Mouse (Mus musculus) heart, embryonic 13.5 days (tissue): ENCODE results near the gene Akap13. TPM values are rescaled to one million over a fixed set of nuclear protein-coding genes. Genes with fewer than 3 reads are reported as not detected.

ENCODE experiments used
- ATAC-seq: fragments of 200-750 bp; cut with Nextera tagmentation; 2 replicates; pipeline ENCODE4 v1.8.0; 2017; ENCODE audit warnings: moderate TSS enrichment; ENCODE audit not compliant: insufficient number of reproducible peaks, low FRiP score, low TSS enrichment; ENCODE audit errors: extremely low read depth
- H3K27ac ChIP-seq: fragments of 300-500 bp; sonication (generic); replicated peaks from 2 replicates; pipeline ENCODE4 v1.5.1; 2015; ENCODE audit warnings: moderate library complexity, mild to moderate bottlenecking, inconsistent platforms
- H3K27me3 ChIP-seq: fragments of 300-500 bp; sonication (generic); replicated peaks from 2 replicates; pipeline ENCODE4 v1.6.1; 2015; ENCODE audit warnings: mild to moderate bottlenecking, inconsistent platforms
- H3K36me3 ChIP-seq: fragments of 300-500 bp; sonication (generic); 2 replicates; pipeline ENCODE4 v1.6.1; 2015; ENCODE audit warnings: mild to moderate bottlenecking, inconsistent platforms
- H3K4me1 ChIP-seq: fragments of 300-500 bp; sonication (generic); 2 replicates; pipeline ENCODE4 v1.6.1; 2015; ENCODE audit warnings: inconsistent platforms
- H3K4me2 ChIP-seq: fragments of 300-500 bp; sonication (generic); 2 replicates; pipeline ENCODE4 v1.6.1; 2015; ENCODE audit warnings: inconsistent platforms, mild to moderate bottlenecking, moderate library complexity
- H3K4me3 ChIP-seq: fragments of 300-500 bp; sonication (generic); 2 replicates; pipeline ENCODE4 v1.5.1; 2015; ENCODE audit warnings: moderate library complexity, mild to moderate bottlenecking, inconsistent platforms
- H3K9ac ChIP-seq: fragments of 300-500 bp; sonication (generic); 2 replicates; pipeline ENCODE4 v1.6.1; 2015; ENCODE audit warnings: inconsistent platforms, mild to moderate bottlenecking, moderate library complexity
- H3K9me3 ChIP-seq: fragments of 300-500 bp; sonication (generic); 2 replicates; pipeline ENCODE4 v1.6.1; 2016; ENCODE audit warnings: inconsistent platforms
- WGBS: fragments of 180-500 bp; shearing (Covaris S2); methylation state at CpG from one replicate; pipeline ENCODE4 v1.1.7; 2015; ENCODE audit warnings: mixed read lengths; 5-methylcytosine and 5-hydroxymethylcytosine counted together
- polyA plus RNA-seq: library from polyadenylated mRNA; unstranded; fragments of >200 nt; fragmentation: Nextera tagmentation; extraction: Ambion mirVana; gene quantifications from 2 replicates; pipeline ENCODE4 v1.2.1, GENCODE M21; 2015

The Akap13 gene
- polyA plus RNA-seq, 1 experiment from 2014 or later, result 41.8 TPM

DNA sequence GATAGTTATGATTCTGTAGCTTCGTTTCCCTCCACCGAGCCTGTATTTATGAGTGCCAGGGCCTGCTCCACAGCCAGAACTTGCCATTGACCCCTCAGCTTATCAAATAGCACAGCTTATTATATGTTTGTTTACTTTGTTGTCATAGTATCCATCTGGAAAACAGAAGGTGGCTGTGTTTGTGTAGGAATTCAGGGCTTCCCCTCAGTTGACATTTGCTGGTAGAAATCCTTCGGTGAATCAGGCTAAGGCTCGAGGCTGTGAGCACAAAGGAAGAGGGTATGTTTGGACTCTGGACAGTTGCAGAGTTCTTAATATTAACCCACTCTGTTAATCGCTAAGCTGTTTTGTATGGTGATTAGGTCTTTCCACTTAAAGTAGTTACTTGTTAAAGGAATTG is 43.3 kb downstream of the Akap13 start:
- Histone ChIP-seq H3K36me3 (peaks cover 7% of the 10 kb centered on the region; the same call in 1 of the 2 replicates), H3K4me3 (no peak overlapping the region), H3K4me2 (no peak overlapping the region), H3K4me1 (peaks cover 68% of the 10 kb centered on the region), H3K27me3 (no peaks in the 10 kb centered on the region), H3K9ac (0 out of 2 replicates have a peak overlapping the region, but pooled peaks have one; percentile 44), H3K27ac (peak overlapping the region; percentile 32; the same call in 1 of the 2 replicates), H3K9me3 (no peaks in the 10 kb centered on the region)
- ATAC-seq, result no peak
- WGBS, result 34% methylated on average over 5 of the region's 5 CpGs

GRCm38 (mm10) chr7:75499271-75499670 is 43.9 kb downstream of the Akap13 start:
- Histone ChIP-seq H3K4me1 (peaks cover 65% of the 10 kb centered on the region), H3K9me3 (no peaks in the 10 kb centered on the region), H3K27me3 (no peaks in the 10 kb centered on the region), H3K4me3 (no peak overlapping the region), H3K4me2 (no peak overlapping the region), H3K27ac (peak overlapping the region; percentile 54; the same call in 1 of the 2 replicates), H3K36me3 (peaks cover 7% of the 10 kb centered on the region; the same call in 1 of the 2 replicates), H3K9ac (no peak overlapping the region)
- 70% methylated on average over 7 of the region's 7 CpGs for WGBS
- ATAC-seq, result no peak

DNA sequence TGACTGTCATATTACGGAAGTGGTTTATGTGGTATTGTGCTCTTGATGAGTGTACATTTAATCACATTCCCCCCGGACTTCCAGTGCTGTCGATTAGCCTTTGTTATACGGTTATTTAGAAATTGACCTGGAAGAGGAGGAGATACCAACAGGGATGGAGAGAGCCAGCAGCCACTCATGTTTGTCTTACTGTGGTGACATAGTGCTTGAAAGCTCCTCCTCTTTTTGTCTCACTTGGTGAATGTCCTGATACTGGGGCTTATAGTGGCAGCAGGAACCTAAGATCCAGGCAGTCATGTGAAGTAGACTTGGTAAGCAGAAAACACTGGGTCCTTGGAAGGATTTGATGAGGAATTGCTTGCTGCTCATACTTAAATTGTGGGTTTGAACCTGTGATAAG is 44.8 kb downstream of the Akap13 start:
- no peaks in the 10 kb centered on the region for H3K9me3 ChIP-seq
- H3K9ac ChIP-seq, result no peak overlapping the region
- peaks cover 66% of the 10 kb centered on the region for H3K4me1 ChIP-seq
- no peak overlapping the region for H3K4me3 ChIP-seq
- H3K36me3 ChIP-seq, result peaks cover 7% of the 10 kb centered on the region; the same call in 1 of the 2 replicates
- H3K4me2 ChIP-seq, result peak overlapping the region; percentile 19
- H3K27ac ChIP-seq, result peak overlapping the region; percentile 46
- H3K27me3 ChIP-seq, result no peaks in the 10 kb centered on the region
- no peak for ATAC-seq
- WGBS, result 57% methylated on average over 4 of the region's 4 CpGs

DNA sequence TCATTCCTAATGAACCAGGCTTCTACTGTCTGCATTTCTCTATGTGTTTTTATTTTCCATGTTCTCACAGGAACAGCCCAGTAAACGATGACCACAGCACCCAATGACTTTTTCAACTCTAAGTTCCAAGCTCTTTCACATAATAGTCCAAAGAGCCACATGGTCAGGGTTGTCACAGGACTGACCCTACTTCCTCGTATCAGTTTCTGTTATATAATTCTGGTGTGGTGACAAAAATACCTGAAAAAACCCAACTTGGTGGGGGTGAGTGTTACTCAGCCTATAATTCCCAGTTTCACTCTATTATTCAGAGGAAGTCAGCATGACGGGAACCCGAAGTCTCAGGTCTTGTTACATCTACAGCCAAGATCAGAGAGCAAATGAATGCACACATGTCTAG is 45.5 kb downstream of the Akap13 start:
- 83% methylated on average over 4 of the region's 4 CpGs for WGBS
- H3K4me1 ChIP-seq, result peaks cover 67% of the 10 kb centered on the region
- H3K4me3 ChIP-seq, result no peak overlapping the region
- H3K9ac ChIP-seq, result no peak overlapping the region
- no peak for ATAC-seq
- H3K36me3 ChIP-seq, result peaks cover 7% of the 10 kb centered on the region; the same call in 1 of the 2 replicates
- H3K27me3 ChIP-seq, result no peaks in the 10 kb centered on the region
- H3K27ac ChIP-seq, result peak overlapping the region; percentile 46
- H3K9me3 ChIP-seq, result no peaks in the 10 kb centered on the region
- no peak overlapping the region for H3K4me2 ChIP-seq

DNA sequence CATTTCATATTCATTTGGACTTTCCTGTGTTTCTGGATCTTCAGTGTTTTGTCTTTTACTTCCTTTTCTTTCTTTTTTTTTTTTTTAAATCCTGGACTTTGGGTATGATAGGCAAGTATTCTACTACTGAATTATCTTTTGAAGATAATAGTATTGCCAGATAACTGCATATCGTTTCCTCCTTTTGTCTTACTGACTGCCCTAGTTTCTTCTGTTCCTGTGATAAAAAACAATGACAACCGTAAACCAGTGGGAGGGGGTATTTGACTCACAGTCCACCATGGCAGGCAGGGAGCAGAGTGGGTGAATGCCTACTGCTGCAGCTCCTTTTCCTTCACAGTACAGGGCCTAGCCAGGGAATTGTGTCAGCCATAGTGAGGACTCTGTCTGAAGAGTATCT is 49.2 kb downstream of the Akap13 start:
- H3K9me3 ChIP-seq, result no peaks in the 10 kb centered on the region
- H3K4me3 ChIP-seq, result no peak overlapping the region
- ATAC-seq, result no peak
- H3K9ac ChIP-seq, result no peak overlapping the region
- H3K27ac ChIP-seq, result no peak overlapping the region
- WGBS, result 33% methylated on average over 2 of the region's 2 CpGs
- H3K27me3 ChIP-seq, result no peaks in the 10 kb centered on the region
- no peak overlapping the region for H3K4me2 ChIP-seq
- H3K4me1 ChIP-seq, result peaks cover 59% of the 10 kb centered on the region
- peaks cover 7% of the 10 kb centered on the region; the same call in 1 of the 2 replicates for H3K36me3 ChIP-seq

- Histone ChIP-seq H3K4me1 (peaks cover 51% of the 10 kb centered on the region), H3K27ac (0 out of 2 replicates have a peak overlapping the region, but pooled peaks have one; percentile 36), H3K4me2 (no peak overlapping the region), H3K4me3 (no peak overlapping the region), H3K9me3 (no peaks in the 10 kb centered on the region), H3K36me3 (no peaks in the 10 kb centered on the region), H3K9ac (no peak overlapping the region), H3K27me3 (no peaks in the 10 kb centered on the region)
- WGBS, result 76% methylated on average over 4 of the region's 4 CpGs
- ATAC-seq, result no peak
Observed at GRCm38 (mm10) chr7:75506628-75507027, 51.3 kb downstream of the Akap13 start.

- 52% methylated on average over 5 of the region's 5 CpGs for WGBS
- Histone ChIP-seq H3K9ac (no peak overlapping the region), H3K27me3 (no peaks in the 10 kb centered on the region), H3K9me3 (no peaks in the 10 kb centered on the region), H3K36me3 (no peaks in the 10 kb centered on the region), H3K4me2 (no peak overlapping the region), H3K27ac (no peak overlapping the region), H3K4me1 (peaks cover 59% of the 10 kb centered on the region), H3K4me3 (no peak overlapping the region)
- ATAC-seq, result no peak
Observed at GRCm38 (mm10) chr7:75509085-75509873, 53.9 kb downstream of the Akap13 start.

GRCm38 (mm10) chr7:75515472-75515871 is 60.1 kb downstream of the Akap13 start:
- Histone ChIP-seq H3K4me1 (peaks cover 60% of the 10 kb centered on the region), H3K9ac (no peak overlapping the region), H3K4me2 (no peak overlapping the region), H3K36me3 (no peaks in the 10 kb centered on the region), H3K27me3 (no peaks in the 10 kb centered on the region), H3K9me3 (no peaks in the 10 kb centered on the region), H3K4me3 (no peak overlapping the region), H3K27ac (no peak overlapping the region)
- WGBS, result 76% methylated on average over 6 of the region's 6 CpGs
- ATAC-seq, result no peak

DNA sequence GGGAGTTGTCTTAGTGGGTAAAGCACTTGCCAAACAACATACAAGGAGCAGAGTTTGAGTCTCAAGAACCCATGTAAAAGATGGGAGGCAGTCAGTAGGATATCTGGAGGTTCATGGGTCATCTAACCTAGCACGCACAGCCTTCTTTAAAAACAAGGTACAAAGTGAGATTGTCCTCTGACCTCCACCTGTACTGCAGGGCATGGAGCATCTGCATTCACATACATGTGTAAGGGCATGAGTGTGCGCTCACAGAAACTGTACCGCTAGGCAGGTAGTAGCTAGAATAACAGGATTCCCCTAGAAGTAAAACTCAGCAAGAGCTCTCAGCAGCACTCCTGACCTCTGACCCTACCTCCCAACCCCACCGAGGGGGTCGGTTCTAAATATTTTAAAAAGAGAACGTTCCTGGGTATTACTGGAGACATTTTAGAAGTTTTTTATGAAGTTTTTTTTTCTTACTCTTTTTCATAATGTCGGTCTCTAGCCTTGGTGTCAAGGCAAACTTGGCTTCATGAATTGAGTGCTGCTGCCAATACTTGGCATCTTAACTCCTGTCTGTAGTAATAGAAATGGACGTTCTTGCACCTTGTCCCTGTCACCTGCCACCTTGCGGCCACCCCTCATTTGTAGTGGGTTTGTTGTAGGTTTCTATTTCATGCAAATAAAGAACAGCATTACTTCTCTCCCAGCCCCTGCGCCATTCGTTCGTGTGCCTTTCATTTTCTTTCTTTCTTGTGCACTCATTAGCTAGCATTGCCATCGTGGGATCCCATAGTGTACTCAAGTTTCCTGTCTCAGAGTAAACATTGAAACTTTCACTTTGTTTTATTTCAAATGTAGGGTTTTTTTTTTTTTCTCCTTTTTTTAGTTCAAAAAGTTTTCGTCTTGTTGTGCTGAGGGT is 61.6 kb downstream of the Akap13 start:
- H3K4me1 ChIP-seq, result peaks cover 63% of the 10 kb centered on the region
- H3K27me3 ChIP-seq, result no peaks in the 10 kb centered on the region
- H3K9ac ChIP-seq, result no peak overlapping the region
- H3K36me3 ChIP-seq, result no peaks in the 10 kb centered on the region
- H3K9me3 ChIP-seq, result no peaks in the 10 kb centered on the region
- no peak for ATAC-seq
- WGBS, result 87% methylated on average over 14 of the region's 14 CpGs
- no peak overlapping the region for H3K4me3 ChIP-seq
- no peak overlapping the region for H3K27ac ChIP-seq
- H3K4me2 ChIP-seq, result no peak overlapping the region

DNA sequence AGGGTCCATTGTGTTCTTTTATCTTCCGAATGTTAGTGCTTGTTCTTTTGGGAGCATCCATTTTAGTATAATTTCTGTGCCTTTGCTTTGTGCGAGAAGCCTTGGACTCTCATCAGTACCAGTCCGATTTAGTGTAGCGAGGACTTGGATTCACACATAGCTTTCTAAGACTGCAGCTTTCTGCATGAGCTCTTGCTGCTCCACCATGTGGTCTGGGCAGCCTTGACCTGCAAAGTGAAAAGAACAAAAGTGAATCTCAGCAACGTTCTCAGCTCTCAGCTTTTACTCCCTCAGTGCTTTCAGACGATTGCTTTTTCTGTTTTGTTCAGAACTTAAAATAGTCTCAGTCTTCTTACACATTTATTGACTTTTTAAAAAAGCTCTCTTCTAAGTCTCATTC is 65.2 kb downstream of the Akap13 start:
- no peaks in the 10 kb centered on the region for H3K9me3 ChIP-seq
- no peak overlapping the region for H3K4me3 ChIP-seq
- WGBS, result 62% methylated on average over 6 of the region's 6 CpGs
- no peak overlapping the region for H3K4me2 ChIP-seq
- no peaks in the 10 kb centered on the region for H3K36me3 ChIP-seq
- H3K4me1 ChIP-seq, result peaks cover 68% of the 10 kb centered on the region
- H3K9ac ChIP-seq, result no peak overlapping the region
- no peak for ATAC-seq
- 0 out of 2 replicates have a peak overlapping the region, but pooled peaks have one; percentile 1 for H3K27ac ChIP-seq
- no peaks in the 10 kb centered on the region for H3K27me3 ChIP-seq

GRCm38 (mm10) chr7:75521199-75521598 is 65.9 kb downstream of the Akap13 start:
- Histone ChIP-seq H3K27me3 (no peaks in the 10 kb centered on the region), H3K4me2 (peak overlapping the region; percentile 11; the same call in 1 of the 2 replicates), H3K9ac (0 out of 2 replicates have a peak overlapping the region, but pooled peaks have one; percentile 14), H3K4me3 (no peak overlapping the region), H3K4me1 (peaks cover 71% of the 10 kb centered on the region), H3K9me3 (no peaks in the 10 kb centered on the region), H3K36me3 (no peaks in the 10 kb centered on the region), H3K27ac (peak overlapping the region; percentile 61)
- no peak for ATAC-seq
- 43% methylated on average over 3 of the region's 3 CpGs for WGBS
